Mouse (Mus musculus): ENCODE measurements around the gene Rftn2. TPM values are rescaled to one million over a fixed set of nuclear protein-coding genes. Genes with fewer than 3 reads are reported as not detected.

The Rftn2 gene
- 8.4 and 10.6 TPM in 2 replicates for polyA plus RNA-seq (2015; fragmentation: Nextera tagmentation; extraction: Ambion mirVana)

DNA sequence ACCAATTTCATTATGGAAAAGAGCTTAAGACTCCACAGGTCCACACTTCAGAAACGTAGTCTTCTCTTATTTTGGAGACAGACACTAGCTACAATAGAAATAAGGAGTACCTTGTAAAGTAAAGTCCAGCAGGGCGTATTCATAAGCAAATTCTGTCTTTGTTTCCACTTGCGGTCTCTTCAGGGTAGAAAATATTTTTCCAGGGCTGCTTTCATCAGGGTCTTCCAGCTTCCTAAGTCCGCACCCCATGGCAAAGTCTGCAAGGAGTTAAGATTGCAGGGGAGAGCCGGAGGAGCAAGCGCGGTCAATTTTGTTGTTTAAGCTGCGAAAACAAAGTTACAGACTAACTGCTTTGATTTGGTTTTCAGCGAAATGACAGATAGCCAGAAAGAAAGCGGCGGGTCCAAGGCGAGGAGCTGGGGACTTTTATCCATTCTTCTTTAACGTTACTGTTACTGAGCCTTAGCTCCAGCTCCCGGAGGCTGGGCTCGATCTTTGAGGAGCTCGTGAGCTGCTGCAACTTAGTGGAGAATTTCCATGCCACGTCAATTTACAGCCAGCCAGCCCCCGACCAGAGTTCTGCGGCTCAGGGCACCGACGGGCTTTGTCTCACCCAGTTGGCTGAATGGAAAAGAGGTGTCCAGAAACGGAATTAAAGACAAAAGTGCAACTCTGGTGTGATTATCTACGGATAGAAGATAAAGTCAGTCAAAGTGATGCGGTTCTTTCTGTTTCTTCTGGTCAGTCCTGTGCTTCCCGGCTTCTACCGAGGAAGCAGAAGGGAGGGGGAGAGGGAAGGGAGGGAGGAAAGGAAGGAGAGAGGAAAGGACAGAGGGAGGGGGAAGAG is at the start of gene Rftn2:
Gene Rftn2, minus strand, starts transcription at position 772 of the 847 bp plus-strand sequence.
- Histone ChIP-seq H3K9ac (ENCODE audit: low read length) (peak within 1 kb of the TSS; percentile 76), H3K27me3 (ENCODE audit: control insufficient read depth, insufficient read depth, low read length) (no peaks in the 10 kb centered on the region), H3K9me3 (replicated peaks; ENCODE audit: control insufficient read depth, low read length) (no peaks in the 10 kb centered on the region), H3K4me1 (ENCODE audit: control insufficient read depth, insufficient read depth, low read length) (peaks cover 12% of the 10 kb centered on the region; the same call in 1 of the 2 replicates), H3K4me3 (replicated peaks; ENCODE audit: low read length) (peak within 1 kb of the TSS; percentile 59), H3K4me2 (ENCODE audit: low read depth, low read length) (peak within 1 kb of the TSS; percentile 66), H3K36me3 (ENCODE audit: control insufficient read depth, insufficient read depth, low read length) (no peaks in the 10 kb centered on the region), H3K27ac (ENCODE audit: low read length) (peak within 1 kb of the TSS; percentile 77)
- ATAC-seq (ENCODE audit: insufficient read depth, low FRiP score) = no peak
- 4% methylated on average over 26 of the region's 26 CpGs for WGBS

DNA sequence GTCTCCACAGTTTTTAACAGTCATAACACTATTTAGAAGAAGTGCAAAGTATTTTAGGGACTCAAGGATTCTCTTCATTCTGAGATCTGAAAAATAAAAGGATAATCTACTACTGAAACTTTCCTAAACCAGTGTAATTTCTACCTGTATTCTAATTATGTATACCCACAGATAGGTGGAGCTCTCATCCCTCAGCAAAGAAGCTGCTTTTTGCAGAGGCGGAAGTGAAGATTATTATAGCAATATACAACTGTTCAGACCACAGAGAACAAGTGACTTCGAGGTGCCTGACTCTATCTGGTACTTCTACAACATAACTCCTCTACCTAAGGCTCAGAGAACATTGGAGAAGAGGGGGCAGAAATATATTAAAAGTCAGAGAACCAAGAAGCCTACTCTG is 38.9 kb upstream of the Rftn2 start:
- H3K4me2 ChIP-seq (ENCODE audit: low read depth, low read length) = no peak overlapping the region

DNA sequence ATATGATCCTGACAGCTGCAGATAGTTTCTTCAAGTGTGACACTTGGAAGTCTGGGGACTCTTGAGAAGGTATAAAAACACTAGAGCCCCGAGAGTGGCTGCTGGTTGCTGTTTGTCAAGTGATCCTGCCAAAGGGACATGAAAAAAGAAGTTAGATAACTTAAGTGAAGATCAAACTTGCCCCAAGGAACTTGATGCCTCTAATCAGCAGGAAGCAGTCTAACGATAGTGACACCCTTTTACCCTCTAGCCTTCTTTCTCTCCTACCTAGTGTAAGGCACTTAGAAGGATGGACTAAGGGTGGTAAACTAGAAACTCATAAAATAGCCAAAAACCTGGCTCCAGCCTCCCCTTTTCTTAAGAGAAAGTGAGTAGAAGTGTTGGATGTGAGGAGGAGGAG is 37.8 kb upstream of the Rftn2 start:
- Histone ChIP-seq H3K9me3 (replicated peaks; ENCODE audit: control insufficient read depth, low read length) (no peaks in the 10 kb centered on the region), H3K4me3 (replicated peaks; ENCODE audit: low read length) (no peak overlapping the region), H3K4me1 (ENCODE audit: control insufficient read depth, insufficient read depth, low read length) (no peaks in the 10 kb centered on the region), H3K27ac (ENCODE audit: low read length) (no peak overlapping the region), H3K27me3 (ENCODE audit: control insufficient read depth, insufficient read depth, low read length) (no peaks in the 10 kb centered on the region), H3K9ac (ENCODE audit: low read length) (no peak overlapping the region), H3K36me3 (ENCODE audit: control insufficient read depth, insufficient read depth, low read length) (no peaks in the 10 kb centered on the region), H3K4me2 (ENCODE audit: low read depth, low read length) (no peak overlapping the region)
- ATAC-seq (ENCODE audit: insufficient read depth, low FRiP score) = no peak
- WGBS = 32% methylated on average over 2 of the region's 2 CpGs

More for the DNA sequence above, 38.9 kb upstream of the Rftn2 start:
- Histone ChIP-seq H3K9me3 (replicated peaks; ENCODE audit: control insufficient read depth, low read length) (no peaks in the 10 kb centered on the region), H3K9ac (ENCODE audit: low read length) (no peak overlapping the region), H3K27me3 (ENCODE audit: control insufficient read depth, insufficient read depth, low read length) (no peaks in the 10 kb centered on the region), H3K36me3 (ENCODE audit: control insufficient read depth, insufficient read depth, low read length) (no peaks in the 10 kb centered on the region), H3K4me1 (ENCODE audit: control insufficient read depth, insufficient read depth, low read length) (no peaks in the 10 kb centered on the region), H3K27ac (ENCODE audit: low read length) (no peak overlapping the region), H3K4me3 (replicated peaks; ENCODE audit: low read length) (no peak overlapping the region)
- 67% methylated on average over 2 of the region's 2 CpGs for WGBS
- no peak for ATAC-seq (ENCODE audit: insufficient read depth, low FRiP score)

DNA sequence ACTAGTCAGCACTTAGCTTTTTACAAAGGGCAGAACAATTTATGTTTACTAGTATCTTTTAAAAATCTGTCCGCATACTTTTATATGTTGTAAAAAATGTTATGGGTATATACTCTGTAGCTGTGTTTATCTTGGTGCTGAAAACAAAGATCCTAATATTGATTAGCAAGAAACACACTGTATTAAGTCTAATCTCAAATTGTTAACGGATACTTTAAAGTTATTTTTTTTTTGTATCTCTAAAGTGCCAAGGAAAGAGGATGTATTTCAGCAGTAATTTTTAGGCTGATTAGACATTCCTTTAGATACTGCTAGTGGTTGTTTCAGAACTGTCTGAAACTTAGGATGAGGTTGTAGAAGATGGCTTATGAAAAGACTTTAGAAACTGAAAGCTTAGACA is 19.8 kb upstream of the Rftn2 start:
- Histone ChIP-seq H3K4me2 (ENCODE audit: low read depth, low read length) (no peak overlapping the region), H3K9me3 (replicated peaks; ENCODE audit: control insufficient read depth, low read length) (no peaks in the 10 kb centered on the region)
- 78% methylated on average over 2 of the region's 2 CpGs for WGBS

DNA sequence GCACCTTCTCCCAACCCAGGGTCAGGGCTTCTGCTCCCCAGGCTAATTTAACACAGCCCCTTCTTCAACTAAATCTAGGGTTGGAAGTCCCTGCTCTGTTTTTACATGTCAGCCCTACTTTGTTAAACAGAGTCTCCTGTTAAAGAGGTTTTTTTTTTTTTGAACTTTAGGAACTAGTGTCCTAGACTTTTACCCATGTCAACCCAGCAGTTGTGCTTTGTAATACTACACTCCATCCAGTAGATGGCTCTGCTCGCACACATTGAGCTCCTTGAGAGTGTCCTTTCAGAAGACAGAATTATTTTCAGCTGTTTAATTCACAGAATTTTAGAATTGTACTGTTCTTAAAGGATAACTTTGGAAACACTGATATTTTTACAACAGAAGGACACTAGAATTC is 12.7 kb upstream of the Rftn2 start:
- H3K4me3 ChIP-seq (replicated peaks; ENCODE audit: low read length) = peak overlapping the region; percentile 68
- ATAC-seq (ENCODE audit: insufficient read depth, low FRiP score) = no peak
- no peak overlapping the region for H3K27ac ChIP-seq (ENCODE audit: low read length)
- H3K4me2 ChIP-seq (ENCODE audit: low read depth, low read length) = peak overlapping the region; percentile 98
- no peak overlapping the region for H3K9ac ChIP-seq (ENCODE audit: low read length)
- peaks cover 21% of the 10 kb centered on the region for H3K4me1 ChIP-seq (ENCODE audit: control insufficient read depth, insufficient read depth, low read length)
- no peaks in the 10 kb centered on the region for H3K9me3 ChIP-seq (replicated peaks; ENCODE audit: control insufficient read depth, low read length)
- H3K27me3 ChIP-seq (ENCODE audit: control insufficient read depth, insufficient read depth, low read length) = no peaks in the 10 kb centered on the region
- H3K36me3 ChIP-seq (ENCODE audit: control insufficient read depth, insufficient read depth, low read length) = no peaks in the 10 kb centered on the region; the same call in 1 of the 2 replicates
- 0% methylated on average over 1 of the region's 1 CpGs for WGBS

More for the DNA sequence above, 19.8 kb upstream of the Rftn2 start:
- Histone ChIP-seq H3K4me1 (ENCODE audit: control insufficient read depth, insufficient read depth, low read length) (peaks cover 3% of the 10 kb centered on the region; the same call in 1 of the 2 replicates), H3K27me3 (ENCODE audit: control insufficient read depth, insufficient read depth, low read length) (no peaks in the 10 kb centered on the region), H3K9ac (ENCODE audit: low read length) (no peak overlapping the region), H3K4me3 (replicated peaks; ENCODE audit: low read length) (no peak overlapping the region), H3K36me3 (ENCODE audit: control insufficient read depth, insufficient read depth, low read length) (no peaks in the 10 kb centered on the region; the same call in 1 of the 2 replicates), H3K27ac (ENCODE audit: low read length) (no peak overlapping the region)
- ATAC-seq (ENCODE audit: insufficient read depth, low FRiP score) = no peak

DNA sequence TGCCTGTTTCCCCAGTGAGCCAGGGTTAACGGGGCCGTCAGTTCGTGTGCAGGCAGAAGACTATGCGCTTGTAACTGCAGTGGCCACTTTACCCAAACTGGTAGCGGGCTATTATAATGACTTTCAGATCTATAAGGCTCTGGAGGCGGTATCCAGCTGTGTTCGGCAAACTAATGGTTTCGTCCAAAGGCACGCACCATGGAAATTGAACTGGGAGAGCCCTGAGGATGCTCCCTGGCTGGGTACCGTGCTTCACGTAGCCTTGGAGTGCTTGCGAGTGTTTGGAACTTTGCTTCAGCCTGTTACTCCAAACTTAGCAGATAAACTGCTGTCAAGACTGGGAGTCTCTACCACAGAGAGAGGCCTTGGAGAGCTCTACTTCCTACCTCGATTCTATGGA is 11.9 kb upstream of the Rftn2 start:
- Histone ChIP-seq H3K27ac (ENCODE audit: low read length) (no peak overlapping the region), H3K4me3 (replicated peaks; ENCODE audit: low read length) (peak overlapping the region; percentile 68), H3K4me1 (ENCODE audit: control insufficient read depth, insufficient read depth, low read length) (peaks cover 21% of the 10 kb centered on the region), H3K27me3 (ENCODE audit: control insufficient read depth, insufficient read depth, low read length) (no peaks in the 10 kb centered on the region), H3K9ac (ENCODE audit: low read length) (peak overlapping the region; percentile 78), H3K9me3 (replicated peaks; ENCODE audit: control insufficient read depth, low read length) (no peaks in the 10 kb centered on the region), H3K36me3 (ENCODE audit: control insufficient read depth, insufficient read depth, low read length) (no peaks in the 10 kb centered on the region), H3K4me2 (ENCODE audit: low read depth, low read length) (peak overlapping the region; percentile 98)
- ATAC-seq (ENCODE audit: insufficient read depth, low FRiP score) = no peak
- 33% methylated on average over 13 of the region's 13 CpGs for WGBS

DNA sequence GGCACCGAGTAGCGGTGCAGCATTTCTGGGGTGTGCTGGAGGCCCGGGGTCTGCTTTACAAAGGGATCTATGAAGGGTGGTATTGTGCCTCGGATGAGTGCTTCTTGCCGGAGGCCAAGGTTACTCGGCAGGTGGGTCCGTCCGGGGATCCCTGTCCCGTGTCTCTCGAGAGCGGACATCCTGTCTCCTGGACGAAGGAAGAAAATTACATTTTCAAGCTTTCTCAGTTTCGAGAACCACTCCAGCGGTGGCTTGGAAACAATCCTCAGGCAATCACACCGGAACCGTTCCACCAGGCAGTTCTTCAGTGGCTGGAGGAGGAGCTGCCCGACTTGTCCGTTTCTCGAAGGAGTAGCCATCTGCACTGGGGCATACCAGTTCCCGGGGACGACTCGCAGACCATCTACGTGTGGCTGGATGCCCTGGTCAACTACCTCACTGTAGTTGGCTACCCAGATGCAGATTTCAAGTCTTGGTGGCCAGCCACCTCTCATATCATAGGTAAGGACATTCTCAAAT is 11.1 kb upstream of the Rftn2 start:
- H3K9ac ChIP-seq (ENCODE audit: low read length) = peak overlapping the region; percentile 78
- under 1% methylated on average over 23 of the region's 23 CpGs for WGBS
- H3K9me3 ChIP-seq (replicated peaks; ENCODE audit: control insufficient read depth, low read length) = no peaks in the 10 kb centered on the region
- peak overlapping the region; percentile 98 for H3K4me2 ChIP-seq (ENCODE audit: low read depth, low read length)
- no peaks in the 10 kb centered on the region for H3K27me3 ChIP-seq (ENCODE audit: control insufficient read depth, insufficient read depth, low read length)
- ATAC-seq (ENCODE audit: insufficient read depth, low FRiP score) = no peak; the same call in 1 of the 2 replicates
- peak overlapping the region; percentile 68 for H3K4me3 ChIP-seq (replicated peaks; ENCODE audit: low read length)
- 0 out of 2 replicates have a peak overlapping the region, but pooled peaks have one; percentile 77 for H3K27ac ChIP-seq (ENCODE audit: low read length)
- no peaks in the 10 kb centered on the region for H3K36me3 ChIP-seq (ENCODE audit: control insufficient read depth, insufficient read depth, low read length)
- peaks cover 21% of the 10 kb centered on the region for H3K4me1 ChIP-seq (ENCODE audit: control insufficient read depth, insufficient read depth, low read length)

DNA sequence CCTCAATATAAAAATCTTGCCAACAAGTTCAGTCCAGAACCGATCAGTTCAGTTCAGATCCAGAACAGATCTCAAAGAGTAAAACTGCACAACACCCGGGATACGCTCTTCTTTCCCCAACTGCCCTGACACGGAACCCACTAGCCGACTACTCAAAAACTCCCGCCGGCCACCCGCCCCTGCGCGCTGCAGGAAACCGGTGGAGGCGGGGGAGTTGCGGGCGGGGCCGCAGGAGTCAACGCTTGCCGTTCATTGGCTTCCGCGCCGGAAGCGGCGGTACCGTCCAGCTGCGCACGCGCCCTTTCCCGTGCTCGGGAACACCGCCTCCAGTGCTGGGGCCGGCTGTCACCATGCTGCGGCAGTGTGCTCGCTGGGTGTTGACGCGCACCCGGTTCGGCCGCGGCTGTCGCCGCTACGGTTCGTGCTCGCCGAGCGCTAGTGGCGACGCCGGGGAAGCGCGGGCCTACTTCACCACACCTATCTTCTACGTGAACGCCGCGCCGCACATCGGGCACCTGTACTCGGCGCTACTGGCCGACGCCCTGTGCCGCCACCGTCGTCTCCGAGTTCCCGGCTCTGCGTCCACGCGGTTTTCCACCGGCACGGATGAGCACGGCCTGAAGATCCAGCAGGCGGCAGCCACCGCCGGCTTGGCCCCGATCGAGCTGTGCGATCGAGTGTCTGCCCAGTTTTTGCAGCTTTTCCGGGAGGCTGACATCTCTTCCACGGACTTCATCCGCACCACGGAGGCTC is 10.5 kb upstream of the Rftn2 start, which contains the start of gene Mars2:
Gene Mars2, plus strand, starts transcription at position 288 of the 753 bp plus-strand sequence.
- Histone ChIP-seq H3K4me1 (ENCODE audit: control insufficient read depth, insufficient read depth, low read length) (peaks cover 21% of the 10 kb centered on the region), H3K27me3 (ENCODE audit: control insufficient read depth, insufficient read depth, low read length) (no peaks in the 10 kb centered on the region), H3K9me3 (replicated peaks; ENCODE audit: control insufficient read depth, low read length) (no peaks in the 10 kb centered on the region), H3K4me2 (ENCODE audit: low read depth, low read length) (peak within 1 kb of the TSS; percentile 98), H3K4me3 (replicated peaks; ENCODE audit: low read length) (peak within 1 kb of the TSS; percentile 68), H3K36me3 (ENCODE audit: control insufficient read depth, insufficient read depth, low read length) (no peaks in the 10 kb centered on the region), H3K9ac (ENCODE audit: low read length) (peak within 1 kb of the TSS; percentile 78), H3K27ac (ENCODE audit: low read length) (peak within 1 kb of the TSS; percentile 77)
- under 1% methylated on average over 82 of the region's 82 CpGs for WGBS
- ATAC-seq (ENCODE audit: insufficient read depth, low FRiP score) = peak; percentile 99
